In the genomic region with DNA sequence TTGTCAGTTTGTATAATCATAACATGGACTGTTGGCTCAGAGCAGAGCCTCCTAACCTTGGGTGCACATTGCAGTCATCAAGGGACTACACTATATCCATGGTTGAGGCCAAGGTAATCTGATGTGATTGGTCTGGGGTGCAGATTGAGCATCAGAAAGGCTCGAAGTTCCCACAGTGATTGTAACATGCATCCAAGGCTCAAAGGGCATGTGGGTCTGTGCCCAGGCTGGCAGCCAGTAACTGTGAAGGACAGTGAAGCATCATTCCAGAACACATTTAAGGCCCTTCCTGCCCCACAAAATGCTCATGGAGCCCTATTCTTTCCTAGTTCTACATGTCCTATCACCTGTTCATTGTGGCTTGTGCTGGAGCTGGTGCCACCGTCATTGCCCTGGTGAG, we compare ENCODE assay signal across 12 mouse cellular contexts.
"Had no signal": no experiment of that assay in that cellular context is flagged by ENCODE, and none has a peak within 500 bp of the region (broad histone marks: within the 10 kb centered on the region; RNA-seq: fewer than 3 reads in every experiment).

No protein-coding gene starts in this region.

- H3K4me1 ChIP-seq: limb, embryonic 12.5 days; limb, embryonic 15.5 days; liver, embryonic 13.5 days had no signal

- H3K36me3 ChIP-seq: limb, embryonic 12.5 days; limb, embryonic 15.5 days; liver, embryonic 13.5 days had no signal

- DNase-seq: kidney, postnatal 25 days; left cerebral cortex, postnatal 4 days; liver, embryonic 13.5 days; lung, adult 2 months; lung, postnatal 14 days; lung, postnatal 4 days; midbrain, embryonic 14.5 days; thymus, postnatal 25 days had no signal

- H3K27ac ChIP-seq: kidney, postnatal 0 days; limb, embryonic 12.5 days; limb, embryonic 15.5 days; liver, embryonic 13.5 days had no signal

- H3K9me3 ChIP-seq: limb, embryonic 12.5 days; limb, embryonic 15.5 days; liver, embryonic 13.5 days had no signal

- H3K9ac ChIP-seq: limb, embryonic 12.5 days; limb, embryonic 15.5 days; liver, embryonic 13.5 days had no signal

- H3K4me3 ChIP-seq: limb, embryonic 12.5 days; limb, embryonic 15.5 days; liver, embryonic 13.5 days had no signal

- H3K27me3 ChIP-seq: liver, embryonic 13.5 days had no signal

- H3K4me2 ChIP-seq: limb, embryonic 12.5 days; limb, embryonic 15.5 days; liver, embryonic 13.5 days; midbrain, embryonic 11.5 days had no signal
